Mouse (Mus musculus) regulatory T cell (primary cell): ENCODE data around the gene Fndc5.

Source experiments
- in situ Hi-C: fragments of 300-600 bp; cut with MboI, MseI; formaldehyde crosslinking; loops from one replicate; pipeline ENCODE4 v1.15.1; 2025; ENCODE audit warnings: high pct_unique_total_duplicates

The Fndc5 gene

DNA sequence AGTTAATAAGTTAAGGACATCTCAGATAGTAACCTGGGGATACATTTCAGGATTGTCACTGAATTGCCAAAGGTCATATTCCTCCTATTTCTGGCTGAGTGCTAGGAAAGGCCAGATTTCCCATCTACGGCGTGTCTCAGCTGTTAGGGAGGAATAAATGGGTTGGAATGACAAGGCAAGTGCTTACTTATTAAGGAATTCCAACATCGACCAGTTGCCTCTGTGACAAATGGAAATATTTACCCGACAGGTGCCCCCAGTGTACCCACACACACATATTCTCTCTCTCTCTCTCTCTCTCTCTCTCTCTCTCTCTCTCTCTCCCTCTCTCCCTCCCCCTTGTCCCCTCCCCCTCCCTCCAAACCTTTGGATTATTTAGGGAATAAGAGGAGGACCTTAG is 9.1 kb downstream of the Fndc5 start:
- in situ Hi-C loops, result no loop called here

DNA sequence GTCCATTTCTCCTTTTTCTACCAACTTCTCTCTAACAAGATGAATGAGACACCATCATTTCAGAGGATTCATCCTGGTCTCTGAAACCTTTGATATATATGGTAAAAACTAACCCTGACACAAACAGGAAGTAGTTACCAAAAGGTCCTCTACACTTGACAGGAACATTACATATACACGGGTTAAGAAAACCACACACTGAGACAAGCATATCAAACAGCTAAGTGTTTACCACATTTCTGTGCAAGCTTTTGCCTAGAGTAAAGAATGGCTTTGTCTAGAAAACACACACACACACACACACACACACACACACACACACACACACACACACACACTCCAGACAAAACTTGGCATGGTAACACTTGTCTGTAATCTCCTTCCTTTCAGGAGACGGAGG is 9.6 kb downstream of the Fndc5 start:
- in situ Hi-C loops, result no loop called here

DNA sequence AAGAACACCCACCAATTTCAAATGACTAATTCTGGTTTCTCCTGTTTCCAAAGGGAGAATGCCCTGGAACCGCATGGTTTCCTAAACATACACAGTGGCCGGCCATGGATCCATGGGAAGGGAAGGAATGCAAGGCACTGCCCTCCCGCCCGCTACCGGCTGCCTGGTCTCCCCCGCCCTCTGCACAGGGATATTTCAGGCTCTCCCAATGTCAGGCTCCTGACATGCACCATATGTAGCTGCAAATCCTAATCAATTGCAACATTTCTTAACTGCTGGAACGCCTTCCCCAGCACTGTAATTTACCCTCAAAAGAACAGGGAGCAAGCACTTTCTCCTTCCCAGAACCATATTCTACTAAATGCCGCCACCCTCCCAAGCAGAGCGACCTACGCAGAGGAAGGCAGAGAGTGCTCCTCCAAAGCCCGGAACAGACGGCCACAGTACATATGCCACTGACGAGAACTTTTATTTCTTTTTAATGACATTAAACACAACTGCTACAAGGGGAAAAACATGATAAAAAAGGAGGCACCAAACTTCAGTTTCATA is 10.8 kb downstream of the Fndc5 start:
- in situ Hi-C loops, result no loop called here

- in situ Hi-C loops, result no loop called here
Measured at GRCm38 (mm10) chr4:129149321-129149720, 12.5 kb downstream of the Fndc5 start.

GRCm38 (mm10) chr4:129151276-129151811 is 14.5 kb downstream of the Fndc5 start:
- in situ Hi-C loops, result no loop called here

DNA sequence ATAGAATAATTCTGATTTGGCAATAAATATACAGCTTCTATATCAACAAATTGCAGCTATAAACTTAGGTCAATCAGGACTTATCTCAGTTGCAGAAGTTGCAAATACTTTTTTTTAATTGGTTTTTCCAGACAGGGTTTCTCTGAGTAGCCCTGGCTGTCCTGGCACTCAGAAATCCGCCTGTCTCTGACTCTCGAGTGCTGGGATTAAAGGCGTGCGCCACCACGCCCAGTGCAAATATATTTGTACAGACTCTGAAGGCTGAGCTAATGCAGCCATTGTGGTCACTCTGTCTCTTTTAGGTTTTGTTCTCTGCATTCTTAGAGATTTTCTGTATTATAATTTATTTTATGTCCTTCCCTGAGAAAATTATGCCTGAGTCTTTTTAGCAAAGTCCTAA is 20.7 kb downstream of the Fndc5 start:
- in situ Hi-C loops, result no loop called here

DNA sequence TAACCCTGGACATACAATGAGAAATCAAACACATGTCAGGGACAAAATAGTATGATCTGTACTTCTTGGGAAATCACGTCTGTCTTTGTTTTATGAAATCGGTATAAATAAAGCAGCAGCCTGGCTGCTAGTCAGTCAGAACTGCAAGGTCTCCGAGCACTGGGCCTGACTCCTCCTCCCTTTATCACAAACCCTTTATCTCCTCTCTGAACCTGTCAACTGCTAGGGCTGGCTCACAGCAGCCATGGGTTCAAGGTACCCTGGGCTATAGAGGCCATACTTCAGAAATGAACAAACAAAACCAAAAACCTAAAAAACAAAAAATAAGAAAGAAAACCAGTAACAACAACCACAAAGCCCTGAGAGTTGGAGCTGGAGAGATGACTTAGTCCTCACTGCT is 21.8 kb downstream of the Fndc5 start:
- in situ Hi-C loops, result no loop called here

GRCm38 (mm10) chr4:129161076-129161475 is 24.3 kb downstream of the Fndc5 start:
- in situ Hi-C loops, result no loop called here

DNA sequence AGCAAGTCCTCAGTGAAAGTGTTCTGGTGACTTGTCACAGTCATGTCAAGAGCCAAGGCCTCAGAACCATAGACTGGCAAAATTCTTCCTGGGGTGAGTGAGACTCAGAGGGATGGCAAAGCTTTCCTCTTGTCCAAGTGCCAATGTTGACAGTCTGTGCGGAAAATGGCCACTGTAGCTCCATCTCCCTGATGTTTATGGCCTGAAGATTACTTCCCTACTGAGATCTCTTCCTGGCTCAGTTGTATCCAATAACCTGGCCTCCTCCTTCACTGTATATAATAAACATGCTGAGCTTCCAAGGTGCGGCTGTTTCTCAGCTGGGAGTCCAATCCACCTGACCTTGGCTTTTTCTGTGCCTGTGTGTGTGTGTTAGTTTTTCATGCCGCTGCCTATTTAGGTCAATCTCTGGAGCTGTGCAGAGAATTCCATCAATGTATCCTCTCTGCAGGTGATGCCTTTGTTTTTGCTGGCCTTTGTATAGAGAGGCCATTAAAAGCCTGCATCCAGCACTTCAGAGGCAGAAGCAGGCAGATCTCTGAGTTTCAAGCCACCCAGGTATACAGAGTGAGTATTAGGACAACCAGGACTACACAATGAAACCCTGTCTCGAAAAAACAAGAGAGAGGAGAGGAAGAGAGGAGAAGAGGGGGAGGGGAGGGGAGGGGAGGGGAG is 24.9 kb downstream of the Fndc5 start:
- in situ Hi-C loops, result no loop called here

DNA sequence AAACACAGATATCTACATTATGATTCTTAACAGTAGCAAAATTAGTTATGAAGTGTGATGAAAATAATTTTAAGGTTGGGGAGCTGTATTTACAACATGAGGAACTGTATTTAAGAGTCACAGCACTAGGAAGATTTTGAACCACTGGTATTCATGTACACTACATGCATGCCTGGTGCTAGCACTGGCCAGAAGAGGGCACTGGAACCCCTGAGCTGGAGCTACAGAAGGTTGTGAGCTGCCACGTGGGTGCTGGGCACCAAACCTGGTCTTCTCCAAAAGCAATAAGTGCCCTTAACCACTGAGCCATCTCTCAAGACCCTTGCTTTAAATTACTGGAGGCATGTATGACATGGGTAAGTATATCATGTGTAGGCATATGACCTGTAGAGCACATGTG is 35.7 kb downstream of the Fndc5 start:
- in situ Hi-C loops, result no loop called here

DNA sequence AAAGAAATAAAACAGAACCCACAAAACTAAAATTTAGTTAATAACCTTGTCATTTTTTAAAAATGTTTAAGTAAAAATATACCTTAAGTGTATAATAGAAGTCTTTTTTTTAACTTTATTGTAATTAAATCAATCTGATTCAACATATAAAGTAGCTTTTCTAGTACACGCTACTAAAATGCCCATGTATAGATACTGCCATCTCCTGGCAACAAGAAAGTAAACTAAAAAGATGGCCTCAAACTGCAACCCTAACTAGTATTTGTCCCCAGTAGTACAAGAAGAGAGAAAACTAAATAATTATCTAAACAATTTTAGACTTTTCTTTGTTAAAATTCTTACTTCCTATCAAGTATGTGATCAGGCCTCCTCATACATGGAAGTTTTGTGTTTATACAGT is 42.8 kb downstream of the Fndc5 start:
- in situ Hi-C loops, result no loop called here

DNA sequence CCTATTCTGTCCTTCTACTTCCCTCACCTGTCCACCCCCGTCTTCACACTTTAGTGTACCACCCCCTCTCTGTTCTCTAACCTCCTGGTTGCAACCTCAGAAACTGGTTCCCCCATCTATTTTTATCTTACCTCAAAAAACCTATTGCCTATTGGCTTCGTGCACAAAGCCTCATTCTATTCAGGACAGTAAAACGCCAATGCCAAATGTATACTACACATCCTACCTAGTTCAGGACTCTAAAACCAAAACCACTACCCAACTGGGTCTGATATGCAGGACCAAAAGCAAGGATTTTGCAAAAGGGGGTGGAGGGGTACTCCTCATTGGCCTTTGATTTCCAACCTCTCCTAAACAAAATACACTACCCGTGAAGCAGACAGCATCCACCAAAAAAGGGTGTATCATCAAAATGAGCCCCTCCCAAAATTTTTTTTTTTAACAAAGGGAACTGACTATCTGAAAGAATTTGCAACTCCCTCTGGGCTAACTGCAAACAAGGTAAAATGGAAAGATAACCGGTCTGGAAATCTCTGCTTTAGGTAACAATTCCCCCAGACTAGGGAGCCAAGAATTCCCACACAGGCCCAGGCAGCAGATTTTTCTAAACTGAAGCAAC is 51.4 kb downstream of the Fndc5 start:
- in situ Hi-C loops, result no loop called here

DNA sequence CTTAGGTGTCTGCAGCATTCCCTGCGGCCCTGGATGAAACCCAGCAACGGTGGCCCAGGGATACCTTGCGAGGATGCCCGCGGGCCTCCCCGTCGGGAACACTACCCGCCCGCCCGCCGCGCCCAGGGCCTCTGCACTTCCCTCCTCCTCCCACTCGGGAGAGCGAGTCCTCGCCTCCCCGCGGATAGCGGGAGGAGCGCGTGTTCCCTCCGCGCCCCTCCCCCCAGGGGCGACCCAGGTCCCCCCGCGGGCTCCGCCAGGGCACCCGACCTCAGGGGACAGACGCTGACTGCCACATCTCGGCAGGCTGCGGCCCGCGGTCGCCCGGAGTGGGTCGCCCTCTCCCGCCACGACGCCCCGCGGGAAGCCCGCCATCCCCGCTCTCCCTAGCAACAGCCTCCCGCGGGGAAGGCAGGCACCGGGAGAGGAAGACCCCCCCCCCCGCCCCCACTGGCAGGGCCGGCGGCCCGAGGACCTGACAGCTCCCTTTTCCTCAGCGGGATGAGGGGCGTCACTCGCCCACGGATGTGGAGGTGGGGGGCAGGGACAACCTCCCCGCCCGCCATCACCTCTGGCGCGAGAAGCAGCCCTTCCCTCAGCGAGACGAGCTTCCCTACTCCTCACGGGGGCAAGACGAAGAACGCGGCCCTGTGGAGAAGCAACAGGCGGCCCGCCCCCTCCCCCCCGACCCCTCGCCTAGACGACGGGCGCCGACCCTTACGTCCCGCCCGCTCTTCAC is 52.2 kb downstream of the Fndc5 start:
- in situ Hi-C loops, result no loop called here

DNA sequence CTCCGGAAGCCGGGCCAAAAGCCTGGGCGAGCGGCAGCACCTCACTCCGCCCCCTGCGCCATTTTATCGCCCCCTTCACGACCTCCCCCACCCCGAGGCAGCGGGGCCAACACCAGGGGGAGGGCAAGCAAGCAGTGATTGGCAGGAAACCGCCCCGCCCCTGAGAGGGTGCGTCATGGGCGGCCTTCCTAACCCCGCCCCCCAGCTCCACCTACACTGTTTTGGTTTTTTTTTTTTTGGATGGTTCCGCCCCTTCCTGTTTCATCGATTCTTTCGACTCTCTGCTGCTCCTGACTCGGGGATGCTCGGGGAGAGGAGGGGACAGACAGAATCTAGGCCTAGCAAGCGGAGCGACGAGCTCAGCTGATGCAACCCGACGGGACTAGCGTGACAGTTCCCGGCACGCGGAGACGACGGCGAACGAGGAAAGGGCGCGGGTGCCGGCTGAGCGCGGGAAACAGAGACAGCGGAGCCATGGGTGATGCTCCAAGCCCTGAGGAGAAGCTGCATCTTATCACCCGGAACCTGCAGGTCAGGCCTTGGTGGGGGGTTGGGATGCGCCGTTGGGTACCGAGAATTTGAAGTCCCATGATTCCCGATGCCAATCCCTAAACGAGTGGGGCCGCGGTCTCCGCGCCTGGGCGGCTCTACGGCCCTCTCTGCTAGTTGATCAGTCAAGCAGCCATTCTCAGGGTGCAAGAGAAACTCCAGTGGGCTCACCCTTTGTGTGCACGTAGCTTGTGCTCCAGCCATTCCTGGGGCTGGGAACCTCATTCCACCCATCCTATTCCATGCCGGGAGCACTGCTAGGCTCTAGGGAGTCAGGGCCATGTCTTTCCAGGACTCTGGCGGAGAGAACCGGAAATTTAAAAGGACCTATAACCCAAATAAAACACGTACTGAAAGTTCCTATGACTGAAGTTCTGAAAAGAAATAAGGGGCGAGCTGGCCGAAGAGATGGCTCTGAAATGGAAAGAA is 53.0 kb downstream of the Fndc5 start, which contains the start of the genes S100pbp and Yars:
S100pbp (minus strand) TSS at position 186 of the 978 bp plus-strand sequence.
Yars (plus strand) TSS at position 219 of the 978 bp plus-strand sequence.
- in situ Hi-C loops, result no loop called here

DNA sequence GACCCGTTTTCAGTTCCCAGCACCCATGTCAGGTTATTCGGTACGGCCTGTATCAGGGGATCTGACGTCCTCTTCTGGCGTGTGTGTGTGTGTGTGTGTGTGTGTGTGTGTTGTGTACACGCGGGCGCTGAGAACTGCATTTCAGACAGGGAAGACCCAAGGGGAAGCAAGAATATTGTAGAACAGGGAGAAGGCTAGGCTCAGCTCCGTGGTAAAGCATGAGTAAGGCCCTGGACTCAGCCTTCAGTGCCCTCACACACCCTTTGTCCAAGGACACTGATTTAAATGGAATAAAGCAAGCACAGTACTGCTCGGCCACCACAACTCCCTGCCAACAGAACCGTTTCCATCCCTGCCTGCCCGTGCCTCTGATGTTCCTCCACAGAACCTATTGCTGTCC is 53.7 kb downstream of the Fndc5 start:
- in situ Hi-C loops, result no loop called here

GRCm38 (mm10) chr4:129191691-129192090 is 54.9 kb downstream of the Fndc5 start:
- in situ Hi-C loops, result no loop called here
